Mouse (Mus musculus) neural tube, embryonic 14.5 days (tissue): ENCODE data around the gene Fam83g. TPM values are rescaled to one million over a fixed set of nuclear protein-coding genes. Genes with fewer than 3 reads are reported as not detected.
"Not testable (repeated sequence)": the region's sequence is repeated elsewhere in the genome, so short reads cannot be mapped to it uniquely, and the experiment has no call there.

Experiments
- ATAC-seq: fragments of 200-750 bp; cut with Nextera tagmentation; 2 replicates; pipeline ENCODE4 v1.8.0; 2017; ENCODE audit warnings: low read depth, mild to moderate bottlenecking, moderate TSS enrichment, moderate library complexity
- H3K27ac ChIP-seq: fragments of 300-500 bp; sonication (generic); 2 replicates; pipeline ENCODE4 v1.5.1; 2014; ENCODE audit warnings: low read depth, mild to moderate bottlenecking, control low read depth, low read length, moderate library complexity, mixed read lengths
- H3K27me3 ChIP-seq: fragments of 300-500 bp; sonication (generic); 2 replicates; pipeline ENCODE4 v1.6.1; 2014; ENCODE audit warnings: low read length; ENCODE audit not compliant: control insufficient read depth, insufficient read depth
- H3K36me3 ChIP-seq: fragments of 300-500 bp; sonication (generic); 2 replicates; pipeline ENCODE4 v1.6.1; 2014; ENCODE audit warnings: low read length, mixed read lengths; ENCODE audit not compliant: control insufficient read depth, insufficient read depth
- H3K4me1 ChIP-seq: fragments of 300-500 bp; sonication (generic); 2 replicates; pipeline ENCODE4 v1.6.1; 2014; ENCODE audit warnings: low read length; ENCODE audit not compliant: control insufficient read depth, insufficient read depth
- H3K4me2 ChIP-seq: fragments of 300-500 bp; sonication (generic); 2 replicates; pipeline ENCODE4 v1.6.1; 2014; ENCODE audit warnings: mild to moderate bottlenecking, low read depth, low read length, control low read depth
- H3K4me3 ChIP-seq: fragments of 300-500 bp; sonication (generic); 2 replicates; pipeline ENCODE4 v1.5.1; 2014; ENCODE audit warnings: low read depth, low read length, control low read depth, mixed read lengths
- H3K9ac ChIP-seq: fragments of 300-500 bp; sonication (generic); replicated peaks from 2 replicates; pipeline ENCODE4 v1.6.1; 2014; ENCODE audit warnings: low read depth, mild to moderate bottlenecking, control low read depth, low read length, mixed read lengths
- H3K9me3 ChIP-seq: fragments of 300-500 bp; sonication (generic); 2 replicates; pipeline ENCODE4 v1.6.1; 2016; ENCODE audit warnings: low read length; ENCODE audit not compliant: control insufficient read depth
- WGBS: fragments of 180-500 bp; shearing (Covaris S2); extraction: QIAGEN DNeasy Blood & Tissue Kit; methylation state at CpG from one replicate; pipeline ENCODE4 v1.1.7; 2014; 5-methylcytosine and 5-hydroxymethylcytosine counted together
- polyA plus RNA-seq: library from polyadenylated mRNA; unstranded; fragments of >200 nt; fragmentation: Nextera tagmentation; extraction: Ambion mirVana; gene quantifications from 2 replicates; pipeline ENCODE4 v1.2.1, GENCODE M21; 2014

Gene Fam83g
- polyA plus RNA-seq: 0.15 and 0.23 TPM in 2 replicates

DNA sequence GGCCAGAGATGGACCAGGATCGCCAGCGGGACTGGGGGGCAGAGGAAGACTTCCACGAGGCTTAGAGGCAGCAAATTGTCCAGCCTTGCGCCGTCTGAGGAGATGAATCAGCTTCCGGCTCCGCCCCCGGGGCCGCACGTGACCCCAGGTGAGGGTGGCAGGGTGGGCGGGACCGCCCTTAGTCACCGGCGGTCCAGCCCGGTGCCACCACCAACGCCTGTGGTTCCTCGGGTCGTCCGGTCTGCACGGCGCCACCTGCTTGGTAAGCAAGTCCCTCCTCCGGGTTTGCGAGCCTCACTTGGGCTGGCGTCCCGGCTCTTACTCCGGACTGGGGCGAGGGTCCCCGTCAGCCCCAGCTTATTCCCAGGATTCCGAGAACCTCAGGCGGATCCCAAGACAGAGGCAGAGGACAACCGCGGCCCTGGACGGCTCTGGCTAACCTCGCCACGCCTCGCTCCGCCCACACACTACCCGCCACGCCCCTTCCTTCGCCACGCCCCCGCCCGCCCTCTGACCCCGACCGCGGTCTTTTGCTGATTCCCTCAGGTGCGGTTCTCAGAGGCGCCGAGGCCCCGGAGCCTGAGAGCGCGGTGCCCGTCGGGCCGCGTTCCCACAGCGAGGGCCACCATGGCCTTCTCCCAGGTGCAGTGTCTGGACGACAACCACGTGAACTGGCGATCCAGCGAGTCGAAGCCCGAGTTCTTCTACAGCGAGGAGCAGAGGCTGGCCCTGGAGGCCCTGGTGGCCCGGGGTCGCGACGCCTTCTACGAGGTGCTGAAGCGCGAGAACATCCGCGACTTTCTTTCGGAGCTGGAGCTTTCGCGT, at the start of gene Fam83g:
Gene Fam83g (plus strand): TSS at position 185 of the 825 bp plus-strand sequence.
- ATAC-seq: no peak
- Histone ChIP-seq H3K27ac (no peak within 1 kb of the TSS), H3K27me3 (peaks cover 21% of the 10 kb centered on the region), H3K36me3 (no peaks in the 10 kb centered on the region), H3K9me3 (no peaks in the 10 kb centered on the region), H3K4me3 (peak within 1 kb of the TSS; percentile 29), H3K4me2 (peak within 1 kb of the TSS; percentile 42), H3K4me1 (no peaks in the 10 kb centered on the region), H3K9ac (0 out of 2 replicates have a peak within 1 kb of the TSS, but pooled peaks have one; percentile 2)
- 1% methylated on average over 74 of the region's 76 CpGs for WGBS

GRCm38 (mm10) chr11:61636309-61636708, 47.6 kb upstream of the Fam83g start:
- not testable (repeated sequence) for H3K4me2 ChIP-seq, H3K36me3 ChIP-seq, H3K9me3 ChIP-seq, H3K4me3 ChIP-seq, H3K27me3 ChIP-seq, H3K9ac ChIP-seq, H3K4me1 ChIP-seq, H3K27ac ChIP-seq, ATAC-seq
- WGBS: 95% methylated on average over 3 of the region's 4 CpGs

DNA sequence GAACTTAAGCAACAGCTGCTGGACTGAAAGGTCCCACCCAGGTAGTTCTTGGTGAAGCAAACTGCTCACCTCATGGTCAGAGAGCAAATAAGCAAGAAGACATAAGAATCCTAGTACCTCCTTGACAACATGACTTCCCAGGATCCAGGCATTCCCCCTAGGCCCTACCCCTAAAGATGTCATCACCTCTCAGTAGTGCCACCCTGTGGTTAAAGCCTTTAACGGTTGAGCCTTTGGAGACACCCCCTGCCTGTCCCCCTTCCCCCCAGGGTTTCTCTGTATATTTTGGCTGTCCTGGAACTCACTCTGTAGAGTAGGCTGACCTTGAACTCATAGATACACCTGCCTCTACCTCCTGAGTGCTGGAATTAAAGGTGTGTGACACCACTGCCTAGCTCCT, 46.5 kb upstream of the Fam83g start:
- no peak overlapping the region for H3K4me2 ChIP-seq
- no peaks in the 10 kb centered on the region for H3K9me3 ChIP-seq
- H3K27ac ChIP-seq: no peak overlapping the region
- H3K4me1 ChIP-seq: no peaks in the 10 kb centered on the region
- H3K27me3 ChIP-seq: no peaks in the 10 kb centered on the region
- no peak for ATAC-seq
- WGBS: 74% methylated on average over 1 of the region's 1 CpGs
- no peak overlapping the region for H3K4me3 ChIP-seq
- H3K36me3 ChIP-seq: no peaks in the 10 kb centered on the region
- H3K9ac ChIP-seq: no peak overlapping the region

- WGBS: 92% methylated on average over 3 of the region's 3 CpGs
- no peak overlapping the region for H3K4me3 ChIP-seq
- H3K9me3 ChIP-seq: no peaks in the 10 kb centered on the region
- no peaks in the 10 kb centered on the region for H3K36me3 ChIP-seq
- no peaks in the 10 kb centered on the region for H3K4me1 ChIP-seq
- H3K4me2 ChIP-seq: no peak overlapping the region
- no peaks in the 10 kb centered on the region for H3K27me3 ChIP-seq
- H3K9ac ChIP-seq: no peak overlapping the region
- H3K27ac ChIP-seq: no peak overlapping the region
- ATAC-seq: no peak
These were observed 46.0 kb upstream of the Fam83g start for GRCm38 (mm10) chr11:61637856-61638255.

DNA sequence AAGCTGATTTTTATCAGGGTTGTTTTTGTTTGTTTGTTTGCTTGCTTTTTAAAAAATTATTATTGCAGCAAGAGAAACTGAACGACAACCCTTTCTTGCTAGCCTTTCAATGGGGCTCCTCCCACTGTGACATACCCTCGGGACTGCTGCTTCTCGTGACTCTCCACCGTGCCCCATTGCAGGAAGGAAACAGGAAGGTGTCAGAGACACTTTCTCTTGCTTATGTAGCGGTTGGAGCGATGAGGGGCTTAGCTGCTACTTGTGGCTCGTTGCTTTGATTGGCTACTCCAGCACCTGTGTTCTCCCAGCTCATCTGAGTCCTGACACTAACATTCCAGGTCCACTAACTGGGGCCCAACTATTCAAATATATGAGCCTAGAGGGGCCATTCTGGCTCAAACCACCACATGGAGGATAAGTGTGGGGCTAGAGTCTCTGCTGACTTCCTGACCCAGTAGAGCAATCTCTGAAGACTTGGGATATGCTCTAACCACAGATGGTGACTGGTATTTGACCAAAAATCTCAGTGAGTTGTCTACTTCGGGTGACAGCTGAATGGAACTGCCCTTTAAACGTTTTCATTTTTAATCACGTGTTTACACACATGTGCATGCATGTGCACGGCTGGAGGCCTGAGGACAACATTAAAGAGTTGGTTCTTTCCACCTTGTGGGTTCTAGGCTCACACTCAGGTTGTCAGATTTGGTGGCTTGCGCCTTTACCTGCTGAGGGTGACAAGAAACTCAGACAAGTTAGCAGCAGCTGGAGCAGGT, 44.9 kb upstream of the Fam83g start:
- ATAC-seq: no peak
- H3K9ac ChIP-seq: no peak overlapping the region
- H3K9me3 ChIP-seq: no peaks in the 10 kb centered on the region
- H3K4me3 ChIP-seq: no peak overlapping the region
- whole genome bisulfite sequencing: 84% methylated on average over 12 of the region's 12 CpGs
- H3K36me3 ChIP-seq: no peaks in the 10 kb centered on the region
- no peak overlapping the region for H3K4me2 ChIP-seq
- H3K27ac ChIP-seq: no peak overlapping the region
- no peaks in the 10 kb centered on the region for H3K27me3 ChIP-seq
- H3K4me1 ChIP-seq: no peaks in the 10 kb centered on the region

- WGBS: 92% methylated on average over 6 of the region's 6 CpGs
- Histone ChIP-seq H3K9me3 (no peaks in the 10 kb centered on the region), H3K4me1 (no peaks in the 10 kb centered on the region), H3K9ac (no peak overlapping the region), H3K4me2 (no peak overlapping the region), H3K27ac (no peak overlapping the region), H3K4me3 (no peak overlapping the region), H3K27me3 (no peaks in the 10 kb centered on the region), H3K36me3 (no peaks in the 10 kb centered on the region)
- no peak for ATAC-seq
These were observed 44.2 kb upstream of the Fam83g start for GRCm38 (mm10) chr11:61639601-61640177.

DNA sequence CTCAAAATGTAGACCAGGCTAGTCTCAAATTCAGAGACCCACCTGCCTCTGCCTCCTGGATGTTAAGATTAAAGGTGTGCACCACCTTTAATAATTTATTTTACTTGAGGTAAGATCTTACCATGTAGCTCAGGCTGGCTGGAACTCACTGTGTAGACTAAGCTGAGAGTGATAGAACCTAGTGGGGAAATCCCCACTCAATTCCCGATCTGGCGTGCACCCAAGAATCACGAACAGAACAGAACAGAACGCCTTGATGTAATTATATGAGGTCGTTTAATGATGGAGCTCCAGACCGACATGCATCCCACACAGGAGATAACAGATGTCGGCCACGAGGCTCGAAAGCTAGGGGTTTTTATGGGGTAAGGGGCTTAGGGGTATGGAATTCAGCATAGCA, 43.3 kb upstream of the Fam83g start:
- not testable (repeated sequence) for H3K36me3 ChIP-seq, H3K9ac ChIP-seq, H3K4me1 ChIP-seq, H3K27ac ChIP-seq, ATAC-seq, H3K27me3 ChIP-seq, H3K4me3 ChIP-seq, H3K4me2 ChIP-seq, H3K9me3 ChIP-seq
- WGBS: 69% methylated on average over 9 of the region's 9 CpGs

- WGBS: 83% methylated on average over 7 of the region's 7 CpGs
- Histone ChIP-seq H3K27ac (no peak overlapping the region), H3K4me1 (no peaks in the 10 kb centered on the region), H3K4me3 (no peak overlapping the region), H3K9me3 (no peaks in the 10 kb centered on the region), H3K4me2 (no peak overlapping the region), H3K27me3 (no peaks in the 10 kb centered on the region), H3K9ac (no peak overlapping the region), H3K36me3 (no peaks in the 10 kb centered on the region)
- ATAC-seq: no peak
These were observed 41.8 kb upstream of the Fam83g start for GRCm38 (mm10) chr11:61642106-61642505.
